Mouse (Mus musculus): Measurements from ENCODE around the gene Dnajb1. TPM values are rescaled to one million over a fixed set of nuclear protein-coding genes. Genes with fewer than 3 reads are reported as not detected.
"Not testable (repeated sequence)": the region's sequence is repeated elsewhere in the genome, so short reads cannot be mapped to it uniquely, and the experiment has no call there.

Gene Dnajb1
- polyA plus RNA-seq (2016; fragmentation: Nextera tagmentation; extraction: Ambion mirVana), result 51.9 and 71.5 TPM in 2 replicates

DNA sequence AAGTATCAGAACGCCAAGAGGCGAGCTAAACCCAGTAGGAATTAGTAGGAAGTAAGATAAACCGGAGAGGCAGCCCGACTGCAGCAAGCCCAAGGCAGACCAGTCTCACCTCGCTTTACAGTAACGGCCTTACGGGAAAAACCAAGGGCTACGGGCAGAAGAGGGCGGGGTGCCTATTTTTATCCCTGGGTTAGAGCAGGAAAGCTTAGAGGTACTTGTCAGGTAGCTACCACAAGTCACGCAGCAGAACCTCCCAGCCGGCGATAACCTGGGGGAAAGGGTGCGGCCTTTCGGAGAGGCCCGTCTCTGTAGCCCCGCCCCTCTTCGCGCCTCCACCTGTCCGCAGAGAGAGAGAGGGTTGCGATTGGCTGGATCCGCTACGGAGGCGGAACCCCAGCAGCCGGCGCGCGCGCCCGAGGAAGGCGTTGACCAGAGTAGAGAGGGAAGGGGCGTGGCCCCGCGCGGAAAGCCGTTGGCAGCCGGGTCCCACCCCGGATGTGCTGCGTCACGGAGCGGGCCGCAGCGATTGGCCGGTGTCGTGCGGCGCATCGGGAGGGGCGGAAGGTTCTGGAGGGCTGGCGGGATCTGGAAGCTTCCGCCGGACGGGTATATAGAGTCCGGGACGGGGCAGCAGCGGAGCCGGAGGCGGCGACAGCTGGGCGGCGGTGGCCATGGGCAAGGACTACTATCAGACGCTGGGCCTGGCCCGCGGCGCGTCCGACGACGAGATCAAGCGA, at the start of gene Dnajb1, which contains the start of gene Tecr:
TSS of gene Dnajb1 (plus strand) at position 533 of the 737 bp plus-strand sequence.
TSS of gene Tecr (minus strand) at position 311 of the 737 bp plus-strand sequence.
- peaks cover 26% of the 10 kb centered on the region for H3K4me1 ChIP-seq
- no peaks in the 10 kb centered on the region for H3K27me3 ChIP-seq (ENCODE audit: insufficient read depth, poor library complexity, severe bottlenecking)
- H3K4me3 ChIP-seq, result peak within 1 kb of the TSS; percentile 85
- H3K9me3 ChIP-seq, result no peaks in the 10 kb centered on the region
- peak within 1 kb of the TSS; percentile 98 for H3K27ac ChIP-seq
- under 1% methylated on average over 69 of the region's 69 CpGs for WGBS
- H3K36me3 ChIP-seq, result peaks cover 32% of the 10 kb centered on the region
- peak; percentile 100 for DNase-seq (ENCODE audit: low spot score)

DNA sequence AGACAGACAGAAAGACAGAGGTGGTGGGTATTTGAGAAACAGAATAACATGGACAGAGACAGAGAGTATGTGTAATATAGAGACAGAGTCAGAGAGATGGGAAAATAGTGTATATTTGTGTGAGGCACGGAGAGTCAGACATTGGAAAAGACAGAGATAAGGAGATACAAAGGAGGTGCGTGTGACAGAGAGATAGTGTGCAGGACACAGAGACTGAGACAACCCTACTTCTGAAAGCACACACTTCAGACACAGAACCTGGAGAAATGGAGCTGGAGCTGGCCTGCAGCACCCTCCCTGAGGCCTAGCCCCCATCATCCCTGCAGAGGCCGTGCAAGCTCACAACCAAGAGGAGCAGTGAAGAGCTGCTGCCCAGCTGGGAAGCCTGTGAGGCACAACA, 45.3 kb upstream of the Dnajb1 start:
- peaks cover 7% of the 10 kb centered on the region for H3K4me1 ChIP-seq
- H3K27me3 ChIP-seq (ENCODE audit: insufficient read depth, poor library complexity, severe bottlenecking), result no peaks in the 10 kb centered on the region
- no peaks in the 10 kb centered on the region for H3K9me3 ChIP-seq
- no peak overlapping the region for H3K4me3 ChIP-seq
- H3K27ac ChIP-seq, result no peak overlapping the region
- WGBS, result 56% methylated on average over 3 of the region's 3 CpGs
- peak; percentile 72 for DNase-seq (ENCODE audit: low spot score)
- H3K36me3 ChIP-seq, result no peaks in the 10 kb centered on the region

DNA sequence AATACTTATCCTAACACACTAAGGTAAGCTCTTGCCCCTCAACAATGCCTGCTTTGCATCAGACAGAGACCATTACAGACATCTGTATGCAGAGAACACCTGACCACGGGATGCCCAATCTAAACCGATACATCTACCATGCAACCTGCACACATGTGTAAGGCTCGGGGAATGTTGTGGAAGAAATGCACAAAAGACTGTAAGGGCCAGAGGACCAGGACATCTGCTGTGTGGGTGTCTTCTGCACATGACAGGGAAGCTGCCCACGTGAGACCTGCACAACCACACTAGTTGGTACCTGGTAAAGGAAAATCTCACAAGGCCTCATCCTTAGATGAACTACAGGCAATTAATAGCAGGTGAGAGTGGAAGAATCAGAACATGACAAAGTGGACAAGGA, 44.7 kb upstream of the Dnajb1 start:
- Histone ChIP-seq H3K4me3 (no peak overlapping the region), H3K27ac (no peak overlapping the region), H3K36me3 (no peaks in the 10 kb centered on the region), H3K4me1 (peaks cover 13% of the 10 kb centered on the region), H3K9me3 (no peaks in the 10 kb centered on the region), H3K27me3 (ENCODE audit: insufficient read depth, poor library complexity, severe bottlenecking) (no peaks in the 10 kb centered on the region)
- peak; percentile 69 for DNase-seq (ENCODE audit: low spot score)
- 76% methylated on average over 4 of the region's 4 CpGs for WGBS

DNA sequence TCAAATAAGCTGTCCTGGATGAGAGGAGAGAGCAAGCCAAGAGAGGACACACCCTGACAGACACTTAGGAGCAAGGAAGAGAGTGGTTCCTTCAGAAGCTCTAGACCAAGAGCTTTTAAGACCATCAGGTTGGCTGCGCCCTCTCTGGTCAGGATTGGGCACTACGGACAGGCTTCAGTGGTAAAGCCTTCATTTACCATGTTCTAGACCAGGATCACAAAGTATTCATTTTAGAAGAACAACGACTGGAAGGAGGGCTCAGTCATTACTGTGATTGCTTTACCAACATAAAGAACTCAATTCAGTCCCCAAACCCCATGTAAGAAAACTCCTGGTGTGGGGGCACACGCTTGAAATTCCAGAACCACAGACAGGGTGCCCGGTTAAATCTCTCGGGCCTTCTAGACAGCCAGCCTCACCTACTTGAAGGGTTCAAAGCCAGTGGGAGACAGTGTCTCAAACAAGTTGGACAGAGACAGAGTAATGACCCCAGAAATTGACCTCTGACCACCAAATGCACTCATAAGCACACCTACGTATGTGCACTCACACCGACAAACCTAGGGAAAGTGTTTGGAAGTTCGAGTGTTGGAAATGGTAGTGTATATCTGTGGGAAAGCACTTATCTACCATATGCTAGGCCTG, 42.1 kb upstream of the Dnajb1 start:
- H3K4me1 ChIP-seq, result peaks cover 26% of the 10 kb centered on the region
- WGBS, result 74% methylated on average over 9 of the region's 9 CpGs
- peak; percentile 75 for DNase-seq (ENCODE audit: low spot score)
- peaks cover 20% of the 10 kb centered on the region for H3K36me3 ChIP-seq
- peak overlapping the region; percentile 90; the same call in 1 of the 2 replicates for H3K4me3 ChIP-seq
- H3K9me3 ChIP-seq, result no peaks in the 10 kb centered on the region
- peak overlapping the region; percentile 59; the same call in 1 of the 2 replicates for H3K27ac ChIP-seq
- no peaks in the 10 kb centered on the region for H3K27me3 ChIP-seq (ENCODE audit: insufficient read depth, poor library complexity, severe bottlenecking)

DNA sequence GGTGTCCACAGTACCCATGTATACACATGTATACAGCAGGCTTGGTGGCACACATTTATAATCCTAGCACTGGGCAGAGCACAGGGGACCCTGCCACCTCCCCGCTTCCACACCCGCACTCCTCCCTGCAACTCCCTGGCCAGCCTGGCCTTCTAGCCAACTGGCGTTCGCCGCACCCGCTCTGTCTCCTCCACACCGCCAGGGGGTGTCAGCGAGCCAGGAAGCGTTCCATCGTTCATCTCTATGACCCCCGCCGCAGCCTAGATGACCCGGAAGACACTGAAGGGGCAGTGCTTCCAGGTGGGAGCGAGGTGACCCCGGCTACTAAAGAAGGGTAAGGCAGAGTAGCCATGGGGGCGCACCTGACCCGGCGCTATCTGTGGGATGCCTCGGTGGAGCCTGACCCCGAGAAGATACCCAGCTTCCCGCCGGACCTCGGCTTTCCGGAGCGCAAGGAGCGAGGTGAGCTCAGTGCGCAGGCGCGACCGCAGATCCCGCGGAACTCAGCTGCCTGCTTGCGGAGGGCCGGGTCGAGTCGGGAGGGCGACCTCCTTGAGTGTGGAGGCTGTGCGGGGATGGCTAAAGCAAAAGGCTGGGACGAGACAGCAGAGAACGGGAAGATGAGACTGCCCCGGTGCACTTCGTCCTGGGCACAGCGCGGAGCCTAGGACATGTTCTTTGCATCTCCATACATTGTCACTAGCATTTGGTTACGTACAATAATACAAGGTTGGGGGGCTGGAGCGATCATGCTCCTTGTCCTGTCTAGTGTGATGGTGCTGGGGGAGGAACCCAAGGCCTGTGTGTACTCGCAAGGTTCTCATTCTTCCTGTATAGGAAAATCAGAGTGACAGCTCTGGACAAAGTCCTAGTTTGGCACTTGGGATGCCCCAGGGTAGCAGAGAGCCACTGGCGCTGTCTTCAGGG, 41.3 kb upstream of the Dnajb1 start, which contains the start of gene Ndufb7:
TSS of gene Ndufb7 (plus strand) at position 203 of the 927 bp plus-strand sequence.
- Histone ChIP-seq H3K36me3 (peaks cover 28% of the 10 kb centered on the region), H3K27me3 (ENCODE audit: insufficient read depth, poor library complexity, severe bottlenecking) (no peaks in the 10 kb centered on the region), H3K4me1 (peaks cover 26% of the 10 kb centered on the region), H3K9me3 (no peaks in the 10 kb centered on the region), H3K27ac (peak within 1 kb of the TSS; percentile 99), H3K4me3 (peak within 1 kb of the TSS; percentile 90)
- WGBS, result under 1% methylated on average over 48 of the region's 48 CpGs
- DNase-seq (ENCODE audit: low spot score), result peak; percentile 96

DNA sequence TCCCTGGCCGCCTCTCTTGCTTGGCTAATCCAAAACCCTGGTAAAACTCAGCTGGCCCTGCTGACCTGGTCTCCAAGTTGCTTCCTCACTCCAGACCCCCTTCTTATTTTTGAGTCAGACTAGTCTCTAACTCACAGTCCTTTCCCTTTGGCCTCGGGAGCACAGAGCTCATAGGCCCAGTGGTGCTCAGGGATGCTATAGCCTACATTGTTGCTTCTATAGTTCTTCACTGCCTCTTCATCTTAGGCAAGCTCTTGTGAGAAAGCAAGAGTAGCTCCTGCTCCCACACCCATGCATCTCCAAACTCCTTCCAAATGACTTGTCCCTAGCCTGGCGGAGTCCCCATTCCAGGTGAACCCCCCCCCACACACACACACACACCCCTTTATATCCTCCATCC, 40.3 kb upstream of the Dnajb1 start:
- 65% methylated on average over 3 of the region's 3 CpGs for WGBS
- H3K4me3 ChIP-seq, result peak overlapping the region; percentile 90
- peaks cover 37% of the 10 kb centered on the region for H3K36me3 ChIP-seq
- H3K27me3 ChIP-seq (ENCODE audit: insufficient read depth, poor library complexity, severe bottlenecking), result no peaks in the 10 kb centered on the region
- peaks cover 26% of the 10 kb centered on the region for H3K4me1 ChIP-seq
- H3K9me3 ChIP-seq, result no peaks in the 10 kb centered on the region
- peak overlapping the region; percentile 99; the same call in 1 of the 2 replicates for H3K27ac ChIP-seq
- no peak for DNase-seq (ENCODE audit: low spot score)

DNA sequence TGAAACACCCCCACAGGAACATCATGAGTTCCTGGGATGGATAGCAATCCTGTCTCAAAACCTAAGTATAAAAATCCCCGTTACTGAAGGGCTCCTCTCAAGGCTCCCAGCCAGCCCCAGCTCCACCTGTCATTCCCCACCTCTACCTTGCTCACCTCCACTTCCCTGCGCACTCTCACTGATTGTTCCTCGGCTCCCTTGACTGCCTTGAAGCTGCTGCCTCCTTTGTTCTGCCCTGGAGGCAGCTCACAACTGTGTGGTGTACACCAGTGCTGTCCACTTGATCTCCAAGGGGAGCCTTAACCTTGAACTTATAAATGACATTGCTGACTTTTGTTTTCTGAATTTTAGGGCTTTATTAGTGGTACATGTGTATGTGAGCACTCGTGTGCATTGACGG, 39.9 kb upstream of the Dnajb1 start:
- 0 out of 2 replicates have a peak overlapping the region, but pooled peaks have one; percentile 32 for H3K27ac ChIP-seq
- H3K4me3 ChIP-seq, result peak overlapping the region; percentile 90; the same call in 1 of the 2 replicates
- no peaks in the 10 kb centered on the region for H3K9me3 ChIP-seq
- peaks cover 29% of the 10 kb centered on the region for H3K4me1 ChIP-seq
- no peak for DNase-seq (ENCODE audit: low spot score)
- H3K36me3 ChIP-seq, result peaks cover 42% of the 10 kb centered on the region
- WGBS, result 79% methylated on average over 5 of the region's 5 CpGs
- no peaks in the 10 kb centered on the region for H3K27me3 ChIP-seq (ENCODE audit: insufficient read depth, poor library complexity, severe bottlenecking)

DNA sequence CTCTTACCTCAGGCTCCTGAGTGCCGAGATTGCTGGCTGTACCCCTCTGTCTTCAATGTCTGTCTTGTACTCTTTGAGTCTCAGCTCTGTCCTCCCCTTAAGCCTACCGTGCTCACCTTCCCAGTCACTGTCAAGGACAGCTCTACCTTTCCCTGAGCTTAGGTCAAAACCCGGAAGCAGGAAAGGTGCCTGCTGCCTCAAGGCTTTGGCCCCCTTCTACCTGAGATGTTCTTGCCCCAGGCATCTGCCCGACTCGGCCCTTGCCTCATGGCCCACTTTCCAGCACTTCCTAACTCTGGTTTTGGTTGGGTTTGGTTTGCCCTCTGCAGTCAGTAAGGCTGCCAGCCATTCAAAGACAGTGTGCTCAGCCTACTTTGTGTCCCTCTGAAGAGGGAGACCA, 39.2 kb upstream of the Dnajb1 start:
- Histone ChIP-seq H3K4me3 (no peak overlapping the region), H3K36me3 (peaks cover 48% of the 10 kb centered on the region), H3K27ac (no peak overlapping the region), H3K9me3 (no peaks in the 10 kb centered on the region), H3K27me3 (ENCODE audit: insufficient read depth, poor library complexity, severe bottlenecking) (no peaks in the 10 kb centered on the region), H3K4me1 (peaks cover 35% of the 10 kb centered on the region)
- WGBS, result 76% methylated on average over 5 of the region's 5 CpGs
- DNase-seq (ENCODE audit: low spot score), result no peak

DNA sequence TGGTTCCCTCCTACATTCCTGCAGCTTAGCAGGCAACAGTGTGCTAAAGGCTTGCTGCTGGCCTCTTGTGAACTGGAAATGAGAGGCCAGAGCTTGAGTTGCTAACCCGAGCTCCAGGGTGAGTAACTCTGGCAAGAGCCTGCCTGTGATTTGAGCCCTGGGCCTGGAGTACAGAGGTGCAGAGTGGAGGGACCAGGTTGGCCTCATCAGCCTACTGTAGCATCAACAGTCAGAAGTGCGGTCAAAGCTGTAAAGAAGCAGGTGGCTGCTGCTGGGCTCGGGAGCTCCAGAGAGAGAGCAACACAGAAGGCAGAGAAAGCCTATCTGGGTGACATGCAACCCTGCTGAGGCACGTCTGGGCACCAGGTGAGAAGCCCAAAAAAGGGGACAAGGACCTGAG, 38.8 kb upstream of the Dnajb1 start:
- Histone ChIP-seq H3K9me3 (no peaks in the 10 kb centered on the region), H3K27ac (no peak overlapping the region), H3K36me3 (peaks cover 51% of the 10 kb centered on the region), H3K4me3 (no peak overlapping the region), H3K27me3 (ENCODE audit: insufficient read depth, poor library complexity, severe bottlenecking) (no peaks in the 10 kb centered on the region), H3K4me1 (peaks cover 39% of the 10 kb centered on the region)
- DNase-seq (ENCODE audit: low spot score), result no peak
- 74% methylated on average over 4 of the region's 4 CpGs for WGBS

DNA sequence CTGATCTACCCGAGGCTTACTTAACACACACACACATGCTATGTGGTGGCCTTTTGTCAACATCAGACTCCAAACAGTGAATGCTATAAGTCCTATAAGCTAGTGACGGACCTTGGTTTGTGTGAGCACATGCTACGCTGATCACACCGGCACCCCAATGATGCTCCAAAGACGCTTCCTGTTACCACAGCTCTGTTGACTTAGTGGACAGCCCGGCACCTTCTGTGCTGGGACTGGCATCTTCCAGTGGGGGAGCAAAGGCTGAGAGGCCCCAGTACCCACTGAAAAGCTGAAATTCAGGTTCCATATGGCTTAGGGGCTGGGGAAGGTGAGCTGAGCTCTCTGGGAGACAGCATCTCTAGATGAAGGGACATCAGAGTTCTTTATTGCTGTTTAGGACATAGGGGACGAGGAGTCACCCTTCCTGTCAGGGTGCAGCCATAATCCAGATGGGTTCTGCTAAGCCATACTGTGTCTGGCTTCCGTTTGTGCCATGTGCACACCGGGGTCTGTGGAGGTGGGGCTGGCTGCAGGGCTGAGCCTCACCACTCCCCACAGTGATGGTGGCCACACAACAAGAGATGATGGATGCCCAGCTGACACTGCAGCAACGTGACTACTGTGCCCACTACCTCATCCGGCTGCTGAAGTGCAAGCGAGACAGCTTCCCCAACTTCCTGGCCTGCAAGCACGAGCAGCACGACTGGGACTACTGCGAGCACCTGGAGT, 37.6 kb upstream of the Dnajb1 start:
- Histone ChIP-seq H3K27me3 (ENCODE audit: insufficient read depth, poor library complexity, severe bottlenecking) (no peaks in the 10 kb centered on the region), H3K27ac (no peak overlapping the region), H3K9me3 (no peaks in the 10 kb centered on the region), H3K4me1 (peaks cover 52% of the 10 kb centered on the region), H3K36me3 (peaks cover 57% of the 10 kb centered on the region), H3K4me3 (no peak overlapping the region)
- peak; percentile 69 for DNase-seq (ENCODE audit: low spot score)
- 88% methylated on average over 15 of the region's 15 CpGs for WGBS

DNA sequence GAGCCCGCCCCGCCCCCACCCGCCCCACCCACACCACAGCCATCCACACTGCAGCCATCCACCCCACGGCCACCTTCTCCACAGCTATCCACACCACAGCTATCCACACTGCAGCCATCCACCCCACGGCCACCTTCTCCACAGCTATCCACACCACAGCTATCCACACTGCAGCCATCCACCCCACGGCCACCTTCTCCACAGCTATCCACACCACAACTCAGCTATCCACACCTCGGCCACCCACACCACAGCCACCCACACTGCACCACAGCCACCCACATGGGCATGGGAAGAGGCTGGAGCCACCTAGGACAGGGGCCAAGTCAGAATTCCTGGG, 37.0 kb upstream of the Dnajb1 start:
- Histone ChIP-seq H3K4me1 (peaks cover 57% of the 10 kb centered on the region), H3K36me3 (peaks cover 57% of the 10 kb centered on the region)
- DNase-seq (ENCODE audit: low spot score); H3K9me3 ChIP-seq; H3K4me3 ChIP-seq; H3K27me3 ChIP-seq (ENCODE audit: insufficient read depth, poor library complexity, severe bottlenecking); H3K27ac ChIP-seq: not testable (repeated sequence)
- 92% methylated on average over 4 of the region's 7 CpGs for WGBS

DNA sequence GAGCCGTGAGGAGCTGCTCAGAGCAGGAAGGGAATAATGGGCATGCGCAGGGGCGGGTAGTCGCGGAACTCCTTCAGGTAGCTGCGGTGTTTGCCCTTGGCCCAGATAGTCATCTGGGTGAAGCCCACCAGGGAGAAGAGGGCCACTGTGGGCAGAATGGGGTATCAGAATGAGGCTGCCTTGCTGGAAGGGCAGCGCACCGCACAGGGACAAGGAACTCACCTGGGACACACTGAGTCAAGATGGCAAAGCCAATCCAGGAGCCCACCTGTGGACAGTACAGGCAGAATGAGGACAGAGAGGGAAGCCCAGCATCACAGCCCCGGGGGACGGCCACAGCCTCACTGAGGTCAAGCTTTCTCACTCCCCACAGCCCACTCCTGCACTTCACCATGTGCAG, 36.2 kb upstream of the Dnajb1 start:
- Histone ChIP-seq H3K27ac (no peak overlapping the region), H3K36me3 (peaks cover 59% of the 10 kb centered on the region), H3K4me1 (peaks cover 65% of the 10 kb centered on the region), H3K4me3 (no peak overlapping the region), H3K27me3 (ENCODE audit: insufficient read depth, poor library complexity, severe bottlenecking) (no peaks in the 10 kb centered on the region), H3K9me3 (no peaks in the 10 kb centered on the region)
- peak; percentile 73 for DNase-seq (ENCODE audit: low spot score)
- 93% methylated on average over 10 of the region's 10 CpGs for WGBS
